Mouse (Mus musculus): ENCODE results near the gene Slamf9.

DNA sequence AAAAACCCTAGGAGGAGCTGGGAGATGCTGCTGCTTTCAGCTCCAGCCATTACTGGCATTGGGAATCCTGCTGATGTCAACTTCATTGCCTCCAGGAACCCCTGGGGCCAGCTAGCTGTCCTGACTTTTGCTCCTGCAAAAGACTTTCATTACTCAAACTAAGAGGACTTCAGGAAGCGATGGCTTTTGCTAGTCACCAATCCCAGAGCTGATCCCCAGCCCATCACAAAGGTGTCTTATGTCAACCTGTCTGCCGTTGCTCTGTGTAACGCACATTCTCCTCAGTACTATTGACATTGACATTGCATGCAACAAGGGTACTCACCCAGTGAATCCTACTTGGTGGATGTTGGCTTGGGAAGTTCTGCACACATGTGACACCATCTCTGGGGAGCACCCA, 962 bp upstream of the Slamf9 start:
- no peak for TF ChIP-seq POLR2A (IDR thresholded peaks at IDR 0.05; ENCODE audit: low read depth, low read length)
- no peak for TF ChIP-seq CTCF (IDR thresholded peaks at IDR 0.05; ENCODE audit: extremely low read depth, insufficient read depth, insufficient read length, insufficient replicate concordance)

All from spleen, adult 2 months (tissue).